Mouse (Mus musculus) R1 (cell line): ENCODE data around the gene Hoxc13.

Experiments used
- DNase-seq: peaks from one replicate; pipeline ENCODE4 v3.0.0-alpha.2; 2018; ENCODE audit warnings: low read depth, low spot score

Hoxc13 gene

GRCm38 (mm10) chr15:102963671-102964640, 43.1 kb downstream of the Hoxc13 start:
- DNase-seq: no peak

- no peak for DNase-seq
Measured at GRCm38 (mm10) chr15:102965003-102965891, 44.3 kb downstream of the Hoxc13 start.

- peak; percentile 93 for DNase-seq
Measured at GRCm38 (mm10) chr15:102965892-102966775, 45.2 kb downstream of the Hoxc13 start.

- peak; percentile 50 for DNase-seq
Measured at GRCm38 (mm10) chr15:102966776-102967311, 45.9 kb downstream of the Hoxc13 start, which contains the start of gene Hoxc10. Gene Hoxc10 (plus strand): TSS chr15:102966796.

- no peak for DNase-seq
Measured at GRCm38 (mm10) chr15:102967312-102967510, 46.3 kb downstream of the Hoxc13 start, which contains the start of gene Hoxc5. Gene Hoxc5 (plus strand): TSS chr15:102967443.

GRCm38 (mm10) chr15:102967511-102968397, 46.9 kb downstream of the Hoxc13 start:
- DNase-seq: no peak

- DNase-seq: no peak
Measured at GRCm38 (mm10) chr15:102969296-102969695, 48.4 kb downstream of the Hoxc13 start.

- no peak for DNase-seq
Measured at GRCm38 (mm10) chr15:102970740-102971139, 49.8 kb downstream of the Hoxc13 start.

GRCm38 (mm10) chr15:102972254-102972653, 51.4 kb downstream of the Hoxc13 start:
- DNase-seq: no peak

GRCm38 (mm10) chr15:102972753-102973152, 51.9 kb downstream of the Hoxc13 start:
- no peak for DNase-seq

GRCm38 (mm10) chr15:102975034-102975433, 54.1 kb downstream of the Hoxc13 start:
- DNase-seq: no peak

- DNase-seq: peak; percentile 60
Measured at GRCm38 (mm10) chr15:102975688-102976111, 54.8 kb downstream of the Hoxc13 start.

- no peak for DNase-seq
Measured at GRCm38 (mm10) chr15:102976171-102976570, 55.3 kb downstream of the Hoxc13 start, which contains the start of gene Hoxc9. Gene Hoxc9 (plus strand): TSS chr15:102976439.

- DNase-seq: peak; percentile 66
Measured at GRCm38 (mm10) chr15:102976631-102977422, 55.9 kb downstream of the Hoxc13 start.

- DNase-seq: no peak
Measured at GRCm38 (mm10) chr15:102977423-102977974, 56.6 kb downstream of the Hoxc13 start.
